Mouse (Mus musculus): Measurements from ENCODE around the gene Fzd5. TPM values are rescaled to one million over a fixed set of nuclear protein-coding genes. Genes with fewer than 3 reads are reported as not detected.

Fzd5 gene
- polyA plus RNA-seq, 1 experiment from 2014 or later = 1.9 TPM

DNA sequence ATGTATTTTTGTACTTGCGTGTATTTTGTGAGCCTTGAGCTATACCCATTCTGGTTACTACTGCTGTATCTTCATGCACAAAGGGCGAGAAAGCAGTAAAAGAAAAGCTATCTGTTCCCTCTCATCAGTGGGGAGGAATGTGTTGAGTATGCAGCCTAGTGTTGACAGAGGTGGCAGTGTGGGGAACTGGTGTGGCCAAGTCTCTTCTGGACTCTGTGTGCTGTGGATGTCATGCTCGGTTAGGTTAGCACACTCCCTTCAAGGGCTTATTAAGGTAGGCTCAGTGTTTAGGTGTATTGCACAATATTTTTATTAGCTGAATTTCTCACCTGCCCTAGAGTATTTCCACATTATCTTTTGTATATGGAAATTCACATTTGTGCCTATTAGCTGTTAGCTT is 35.8 kb downstream of the Fzd5 start:
- Histone ChIP-seq H3K4me3 (ENCODE audit: low read depth, low read length) (no peak overlapping the region), H3K27me3 (ENCODE audit: control insufficient read depth, insufficient read depth, low read depth, low read length) (no peaks in the 10 kb centered on the region), H3K9me3 (replicated peaks; ENCODE audit: control insufficient read depth, low read length) (no peaks in the 10 kb centered on the region), H3K4me2 (ENCODE audit: low read depth, low read length) (no peak overlapping the region), H3K27ac (ENCODE audit: low read length) (no peak overlapping the region), H3K4me1 (ENCODE audit: control insufficient read depth, low read depth, low read length) (no peaks in the 10 kb centered on the region; the same call in 1 of the 2 replicates), H3K9ac (ENCODE audit: low read depth, low read length) (no peak overlapping the region), H3K36me3 (ENCODE audit: control insufficient read depth, insufficient read depth) (no peaks in the 10 kb centered on the region)
- ATAC-seq (ENCODE audit: low read depth) = no peak
- WGBS (ENCODE audit: insufficient replicate concordance) = 63% methylated on average over 3 of the region's 3 CpGs

DNA sequence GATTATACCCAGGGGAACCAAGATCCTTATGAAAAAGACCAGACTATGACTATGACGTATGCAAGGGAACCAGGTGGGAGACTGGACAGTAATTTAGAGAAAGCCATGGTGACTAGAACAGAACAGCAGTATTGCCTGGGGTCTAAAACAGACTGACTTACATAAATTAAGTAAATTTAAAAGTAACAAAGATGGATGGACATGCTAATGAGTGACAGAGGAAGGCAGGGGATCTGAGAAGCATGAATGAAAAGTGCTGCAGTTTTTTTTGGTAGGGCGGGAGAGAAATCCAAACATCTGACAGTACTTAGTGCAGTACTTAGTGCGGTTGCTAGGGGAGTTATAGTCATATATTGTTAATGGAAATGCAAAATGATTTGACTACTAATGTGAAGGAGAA is 42.4 kb downstream of the Fzd5 start:
- Histone ChIP-seq H3K4me2 (ENCODE audit: low read depth, low read length) (no peak overlapping the region), H3K4me1 (ENCODE audit: control insufficient read depth, low read depth, low read length) (peaks cover 5% of the 10 kb centered on the region; the same call in 1 of the 2 replicates), H3K36me3 (ENCODE audit: control insufficient read depth, insufficient read depth) (no peaks in the 10 kb centered on the region), H3K27ac (ENCODE audit: low read length) (no peak overlapping the region), H3K4me3 (ENCODE audit: low read depth, low read length) (no peak overlapping the region), H3K27me3 (ENCODE audit: control insufficient read depth, insufficient read depth, low read depth, low read length) (no peaks in the 10 kb centered on the region), H3K9ac (ENCODE audit: low read depth, low read length) (no peak overlapping the region), H3K9me3 (replicated peaks; ENCODE audit: control insufficient read depth, low read length) (no peaks in the 10 kb centered on the region)
- whole genome bisulfite sequencing (ENCODE audit: insufficient replicate concordance) = 72% methylated on average over 3 of the region's 3 CpGs
- no peak for ATAC-seq (ENCODE audit: low read depth)

DNA sequence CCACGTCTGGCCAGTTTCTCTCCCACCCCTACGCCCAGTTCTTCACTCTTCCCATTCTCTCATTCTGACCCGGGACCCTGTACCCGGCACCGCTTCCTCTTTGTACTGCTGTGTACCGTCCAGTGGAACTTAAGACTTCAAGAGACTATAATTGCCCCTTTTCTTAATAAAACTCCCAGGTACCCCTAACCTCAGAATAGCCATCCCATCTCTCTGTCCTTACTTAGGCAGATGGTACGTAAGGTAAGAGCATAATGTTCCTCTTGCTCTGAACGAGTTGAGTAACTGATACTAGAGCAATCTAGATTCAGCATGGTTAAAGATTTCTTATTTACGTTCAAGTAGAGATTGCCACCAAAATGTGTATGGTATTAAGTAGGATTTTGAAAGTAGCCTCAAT is 46.0 kb downstream of the Fzd5 start:
- Histone ChIP-seq H3K4me3 (ENCODE audit: low read depth, low read length) (peak overlapping the region; percentile 81), H3K36me3 (ENCODE audit: control insufficient read depth, insufficient read depth) (no peaks in the 10 kb centered on the region; the same call in 1 of the 2 replicates), H3K4me1 (ENCODE audit: control insufficient read depth, low read depth, low read length) (peaks cover 11% of the 10 kb centered on the region), H3K27me3 (ENCODE audit: control insufficient read depth, insufficient read depth, low read depth, low read length) (no peaks in the 10 kb centered on the region), H3K9me3 (replicated peaks; ENCODE audit: control insufficient read depth, low read length) (no peaks in the 10 kb centered on the region), H3K9ac (ENCODE audit: low read depth, low read length) (peak overlapping the region; percentile 84), H3K27ac (ENCODE audit: low read length) (peak overlapping the region; percentile 62; the same call in 1 of the 2 replicates), H3K4me2 (ENCODE audit: low read depth, low read length) (peak overlapping the region; percentile 96)
- 6% methylated on average over 9 of the region's 9 CpGs for WGBS (ENCODE audit: insufficient replicate concordance)
- no peak for ATAC-seq (ENCODE audit: low read depth)

DNA sequence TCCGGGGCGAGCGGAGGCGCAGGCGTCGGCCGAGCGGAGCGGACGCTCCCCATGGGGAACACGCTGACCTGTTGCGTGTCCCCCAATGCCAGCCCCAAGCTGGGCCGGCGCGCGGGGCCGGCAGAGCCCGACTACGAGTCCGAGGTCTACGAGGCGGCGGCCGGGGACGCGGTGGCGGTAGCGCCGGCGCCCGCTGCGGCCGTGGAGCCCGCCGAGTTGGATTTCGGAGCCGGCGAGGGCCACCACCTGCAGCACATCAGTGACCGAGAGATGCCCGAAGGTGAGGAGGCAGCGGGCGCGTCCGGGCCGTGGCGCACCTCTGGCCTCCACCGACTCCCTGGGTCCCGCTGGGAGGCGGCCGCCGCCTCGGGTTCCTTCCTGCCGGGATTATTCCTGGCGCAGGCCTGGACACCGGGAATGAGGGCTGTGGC is 46.4 kb downstream of the Fzd5 start:
- Histone ChIP-seq H3K36me3 (ENCODE audit: control insufficient read depth, insufficient read depth) (no peaks in the 10 kb centered on the region; the same call in 1 of the 2 replicates), H3K4me3 (ENCODE audit: low read depth, low read length) (peak overlapping the region; percentile 81), H3K4me2 (ENCODE audit: low read depth, low read length) (peak overlapping the region; percentile 96), H3K27ac (ENCODE audit: low read length) (peak overlapping the region; percentile 62), H3K4me1 (ENCODE audit: control insufficient read depth, low read depth, low read length) (peaks cover 11% of the 10 kb centered on the region), H3K9ac (ENCODE audit: low read depth, low read length) (peak overlapping the region; percentile 84), H3K9me3 (replicated peaks; ENCODE audit: control insufficient read depth, low read length) (no peaks in the 10 kb centered on the region), H3K27me3 (ENCODE audit: control insufficient read depth, insufficient read depth, low read depth, low read length) (no peaks in the 10 kb centered on the region)
- peak; percentile 3 for ATAC-seq (ENCODE audit: low read depth)
- under 1% methylated on average over 49 of the region's 55 CpGs for WGBS (ENCODE audit: insufficient replicate concordance)

DNA sequence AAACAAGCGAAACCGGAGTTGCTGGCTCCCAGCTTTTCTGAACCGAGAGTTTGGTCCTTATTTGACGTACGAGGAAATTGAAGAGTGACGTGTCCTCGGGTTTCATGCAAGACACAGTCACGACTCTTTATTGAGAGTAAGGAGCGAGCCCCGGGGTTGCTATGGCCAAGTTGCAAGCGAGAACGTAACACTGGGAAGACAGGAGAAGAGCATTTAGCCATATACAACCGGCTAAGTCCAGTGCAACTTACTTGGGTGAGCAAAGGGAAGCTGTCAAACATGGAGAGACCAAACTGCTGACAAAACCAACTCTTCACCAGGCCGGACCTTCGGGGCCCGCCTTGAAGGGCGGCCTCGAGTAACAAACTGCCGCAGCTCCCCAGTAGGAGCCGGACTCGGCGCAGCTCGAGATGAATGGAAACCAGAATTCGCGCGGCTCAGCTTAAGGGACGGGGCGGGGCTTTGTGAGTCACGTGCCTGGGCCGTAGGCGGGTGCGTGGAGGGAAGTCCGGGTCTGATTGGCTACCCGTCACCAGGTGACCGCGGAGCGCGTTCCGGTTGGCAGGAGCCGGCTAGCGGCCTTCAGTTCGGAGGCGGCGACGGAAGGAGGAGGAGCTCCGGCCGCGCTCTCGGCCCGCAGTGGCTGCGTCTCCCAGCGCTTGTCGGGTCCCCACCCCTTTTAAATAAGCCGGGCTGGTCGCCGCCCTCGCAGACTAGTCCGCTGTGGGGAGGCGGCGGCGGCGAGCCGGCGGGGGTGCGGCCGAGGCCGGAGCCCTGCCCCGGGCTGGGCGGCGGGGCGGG is 47.1 kb downstream of the Fzd5 start, which contains the start of gene Ccnyl1:
TSS of gene Ccnyl1 (plus strand) at position 243 of the 801 bp plus-strand sequence.
- Histone ChIP-seq H3K4me3 (ENCODE audit: low read depth, low read length) (peak within 1 kb of the TSS; percentile 81), H3K9me3 (replicated peaks; ENCODE audit: control insufficient read depth, low read length) (no peaks in the 10 kb centered on the region), H3K9ac (ENCODE audit: low read depth, low read length) (peak within 1 kb of the TSS; percentile 84), H3K4me2 (ENCODE audit: low read depth, low read length) (peak within 1 kb of the TSS; percentile 96), H3K27me3 (ENCODE audit: control insufficient read depth, insufficient read depth, low read depth, low read length) (no peaks in the 10 kb centered on the region), H3K36me3 (ENCODE audit: control insufficient read depth, insufficient read depth) (no peaks in the 10 kb centered on the region; the same call in 1 of the 2 replicates), H3K27ac (ENCODE audit: low read length) (peak within 1 kb of the TSS; percentile 66), H3K4me1 (ENCODE audit: control insufficient read depth, low read depth, low read length) (peaks cover 11% of the 10 kb centered on the region)
- peak; percentile 96 for ATAC-seq (ENCODE audit: low read depth)
- WGBS (ENCODE audit: insufficient replicate concordance) = under 1% methylated on average over 69 of the region's 71 CpGs

DNA sequence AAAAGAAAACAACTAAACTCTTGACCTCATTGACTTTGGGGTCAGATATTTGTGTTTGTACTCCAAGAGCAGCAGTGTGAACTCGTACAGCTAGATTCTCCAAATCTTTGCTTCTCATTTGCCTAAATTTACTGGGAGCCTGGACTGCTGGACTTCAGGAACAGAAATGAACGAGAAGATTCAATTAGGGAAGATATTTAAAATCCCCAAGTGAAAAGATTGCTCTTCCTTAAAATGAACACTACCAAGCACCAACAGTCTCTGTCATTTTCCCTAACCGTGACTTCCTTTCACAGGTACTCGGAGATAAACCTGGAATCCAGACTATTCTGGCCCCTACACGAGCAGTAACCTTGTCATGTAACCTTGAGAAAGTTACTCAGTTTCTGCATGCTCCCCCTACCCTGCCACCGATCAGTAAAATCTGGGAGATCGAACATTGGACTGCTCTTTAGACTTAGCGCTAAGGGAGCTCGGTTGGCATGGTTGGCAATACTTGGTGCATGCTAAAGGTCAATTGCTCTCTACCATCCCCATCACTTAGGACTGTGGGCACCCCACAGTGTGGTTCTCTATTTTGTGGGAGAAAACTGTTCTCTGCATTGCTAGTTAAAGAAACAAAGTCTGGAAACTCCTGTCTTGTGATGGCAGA is 47.9 kb downstream of the Fzd5 start:
- Histone ChIP-seq H3K4me3 (ENCODE audit: low read depth, low read length) (peak overlapping the region; percentile 64), H3K4me2 (ENCODE audit: low read depth, low read length) (peak overlapping the region; percentile 74), H3K27ac (ENCODE audit: low read length) (no peak overlapping the region; the same call in 1 of the 2 replicates), H3K9me3 (replicated peaks; ENCODE audit: control insufficient read depth, low read length) (no peaks in the 10 kb centered on the region), H3K27me3 (ENCODE audit: control insufficient read depth, insufficient read depth, low read depth, low read length) (no peaks in the 10 kb centered on the region), H3K4me1 (ENCODE audit: control insufficient read depth, low read depth, low read length) (peaks cover 11% of the 10 kb centered on the region), H3K36me3 (ENCODE audit: control insufficient read depth, insufficient read depth) (no peaks in the 10 kb centered on the region; the same call in 1 of the 2 replicates), H3K9ac (ENCODE audit: low read depth, low read length) (peak overlapping the region; percentile 59)
- no peak for ATAC-seq (ENCODE audit: low read depth)
- 17% methylated on average over 9 of the region's 9 CpGs for WGBS (ENCODE audit: insufficient replicate concordance)

DNA sequence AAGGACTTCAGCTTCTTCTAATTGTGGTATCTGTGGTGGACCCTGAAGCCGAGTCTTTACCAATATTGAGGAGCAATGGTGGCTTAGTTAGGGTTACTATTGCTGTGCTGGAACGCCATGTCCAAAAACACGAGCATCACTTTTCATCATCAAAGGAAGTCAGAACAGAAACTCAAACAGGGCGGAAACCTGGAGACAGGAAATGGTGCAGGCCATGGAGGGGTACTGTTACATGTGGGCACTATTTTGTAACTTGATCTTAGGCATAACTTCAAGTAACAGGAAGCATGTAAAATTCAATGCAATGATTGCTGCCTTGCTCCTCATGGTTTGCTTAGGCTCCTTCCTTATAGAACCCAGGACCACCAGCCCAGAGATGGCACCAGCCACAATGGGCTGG is 49.5 kb downstream of the Fzd5 start:
- no peak for ATAC-seq (ENCODE audit: low read depth)
- no peaks in the 10 kb centered on the region for H3K27me3 ChIP-seq (ENCODE audit: control insufficient read depth, insufficient read depth, low read depth, low read length)
- no peaks in the 10 kb centered on the region; the same call in 1 of the 2 replicates for H3K36me3 ChIP-seq (ENCODE audit: control insufficient read depth, insufficient read depth)
- H3K4me2 ChIP-seq (ENCODE audit: low read depth, low read length) = no peak overlapping the region
- H3K27ac ChIP-seq (ENCODE audit: low read length) = no peak overlapping the region
- H3K9me3 ChIP-seq (replicated peaks; ENCODE audit: control insufficient read depth, low read length) = no peaks in the 10 kb centered on the region
- no peak overlapping the region for H3K9ac ChIP-seq (ENCODE audit: low read depth, low read length)
- 74% methylated on average over 4 of the region's 4 CpGs for WGBS (ENCODE audit: insufficient replicate concordance)
- peaks cover 14% of the 10 kb centered on the region for H3K4me1 ChIP-seq (ENCODE audit: control insufficient read depth, low read depth, low read length)
- H3K4me3 ChIP-seq (ENCODE audit: low read depth, low read length) = no peak overlapping the region

DNA sequence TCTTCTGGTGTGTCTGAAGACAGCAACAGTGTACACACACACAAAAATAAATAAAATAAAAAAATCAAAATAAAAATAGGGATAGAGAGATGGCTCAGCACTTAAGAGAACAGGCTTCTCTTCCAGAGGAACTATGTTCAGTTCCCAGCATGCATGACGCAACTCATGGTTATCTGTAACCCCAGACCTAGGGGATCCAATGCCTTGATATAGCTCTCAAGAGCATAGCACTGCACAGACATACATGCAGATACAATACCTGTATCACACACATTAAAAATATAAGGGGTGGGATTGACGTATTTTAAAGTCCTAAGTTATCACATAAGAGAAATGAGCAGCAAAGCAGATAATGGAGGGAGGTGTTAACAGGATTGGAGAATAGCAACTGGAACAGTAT is 53.1 kb downstream of the Fzd5 start:
- ATAC-seq (ENCODE audit: low read depth) = peak; percentile 64
- no peak overlapping the region for H3K9ac ChIP-seq (ENCODE audit: low read depth, low read length)
- no peaks in the 10 kb centered on the region for H3K27me3 ChIP-seq (ENCODE audit: control insufficient read depth, insufficient read depth, low read depth, low read length)
- H3K4me3 ChIP-seq (ENCODE audit: low read depth, low read length) = no peak overlapping the region
- no peaks in the 10 kb centered on the region for H3K9me3 ChIP-seq (replicated peaks; ENCODE audit: control insufficient read depth, low read length)
- no peak overlapping the region for H3K27ac ChIP-seq (ENCODE audit: low read length)
- no peaks in the 10 kb centered on the region; the same call in 1 of the 2 replicates for H3K36me3 ChIP-seq (ENCODE audit: control insufficient read depth, insufficient read depth)
- WGBS (ENCODE audit: insufficient replicate concordance) = 50% methylated on average over 2 of the region's 2 CpGs
- H3K4me2 ChIP-seq (ENCODE audit: low read depth, low read length) = no peak overlapping the region
- peaks cover 9% of the 10 kb centered on the region for H3K4me1 ChIP-seq (ENCODE audit: control insufficient read depth, low read depth, low read length)

DNA sequence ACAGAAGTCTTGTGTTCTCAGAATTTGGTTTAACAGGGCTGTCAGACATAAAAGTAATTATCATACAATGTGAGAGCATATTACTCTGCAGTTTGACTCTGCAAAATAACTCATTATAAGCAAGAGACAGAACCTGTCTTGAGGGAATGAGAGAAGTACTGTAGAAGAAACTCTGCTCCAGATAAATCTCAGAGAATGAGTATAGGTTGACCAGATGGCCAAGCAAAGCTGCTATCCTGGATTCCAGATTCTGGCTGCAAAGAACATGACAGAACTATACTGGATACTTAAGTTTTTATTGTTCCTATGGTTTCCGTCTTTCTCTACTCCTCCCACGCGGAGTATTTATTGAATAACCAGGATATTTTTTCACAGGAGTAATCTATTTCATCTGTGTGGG is 54.5 kb downstream of the Fzd5 start:
- Histone ChIP-seq H3K4me2 (ENCODE audit: low read depth, low read length) (no peak overlapping the region), H3K36me3 (ENCODE audit: control insufficient read depth, insufficient read depth) (no peaks in the 10 kb centered on the region; the same call in 1 of the 2 replicates), H3K4me1 (ENCODE audit: control insufficient read depth, low read depth, low read length) (peaks cover 6% of the 10 kb centered on the region; the same call in 1 of the 2 replicates), H3K9ac (ENCODE audit: low read depth, low read length) (no peak overlapping the region), H3K4me3 (ENCODE audit: low read depth, low read length) (no peak overlapping the region), H3K27me3 (ENCODE audit: control insufficient read depth, insufficient read depth, low read depth, low read length) (no peaks in the 10 kb centered on the region), H3K27ac (ENCODE audit: low read length) (no peak overlapping the region), H3K9me3 (replicated peaks; ENCODE audit: control insufficient read depth, low read length) (no peaks in the 10 kb centered on the region)
- no peak for ATAC-seq (ENCODE audit: low read depth)
- WGBS (ENCODE audit: insufficient replicate concordance) = 81% methylated on average over 3 of the region's 3 CpGs
